Mouse (Mus musculus): ENCODE data around the gene Rilpl1.

DNA sequence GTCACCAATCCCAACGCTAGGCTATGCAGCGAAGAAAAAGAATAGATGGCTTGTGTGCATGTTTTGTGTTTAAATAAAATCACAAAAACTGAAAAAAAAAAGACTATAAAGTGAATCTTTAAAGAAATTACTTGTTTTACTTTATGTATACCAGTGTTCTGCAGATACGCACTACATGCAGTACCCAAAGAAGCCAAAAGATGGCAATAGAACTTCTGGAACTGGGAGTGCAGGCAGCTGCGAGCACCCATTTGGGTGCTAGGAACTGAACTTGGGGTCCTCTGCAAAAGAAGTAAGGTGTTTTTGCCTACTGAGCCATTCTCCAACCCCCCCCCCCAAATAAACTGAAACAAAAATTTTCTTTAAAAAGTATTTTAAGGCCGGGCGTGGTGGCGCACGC, 8.2 kb downstream of the Rilpl1 start:
- TF ChIP-seq CTCF (IDR thresholded peaks at IDR 0.05; ENCODE audit: extremely low read depth, insufficient read depth, insufficient read length, insufficient replicate concordance): no peak
- TF ChIP-seq POLR2A (IDR thresholded peaks at IDR 0.05; ENCODE audit: low read depth, low read length): no peak

Data from spleen, adult 2 months (tissue).